Mouse (Mus musculus) forebrain, embryonic 16.5 days (tissue): ENCODE measurements around the gene Tppp3. TPM values are rescaled to one million over a fixed set of nuclear protein-coding genes. Genes with fewer than 3 reads are reported as not detected.

Experiments used
- ATAC-seq: fragments of 200-750 bp; cut with Nextera tagmentation; 2 replicates; pipeline ENCODE4 v1.8.0; 2017; ENCODE audit warnings: mild to moderate bottlenecking, moderate library complexity
- H3K27ac ChIP-seq: fragments of 300-500 bp; sonication (generic); 2 replicates; pipeline ENCODE4 v1.5.1; 2014; ENCODE audit warnings: low read length, control low read depth
- H3K27me3 ChIP-seq: fragments of 300-500 bp; sonication (generic); replicated peaks from 2 replicates; pipeline ENCODE4 v1.6.1; 2014; ENCODE audit warnings: low read length; ENCODE audit not compliant: control insufficient read depth, insufficient read depth
- H3K36me3 ChIP-seq: fragments of 300-500 bp; sonication (generic); 2 replicates; pipeline ENCODE4 v1.6.1; 2014; ENCODE audit not compliant: control insufficient read depth, insufficient read depth
- H3K4me1 ChIP-seq: fragments of 300-500 bp; sonication (generic); replicated peaks from 2 replicates; pipeline ENCODE4 v1.6.1; 2014; ENCODE audit warnings: low read length; ENCODE audit not compliant: control insufficient read depth, insufficient read depth
- H3K4me2 ChIP-seq: fragments of 300-500 bp; sonication (generic); 2 replicates; pipeline ENCODE4 v1.6.1; 2014; ENCODE audit warnings: mild to moderate bottlenecking, low read length, control low read depth
- H3K4me3 ChIP-seq: fragments of 300-500 bp; sonication (generic); replicated peaks from 2 replicates; pipeline ENCODE4 v1.5.1; 2014; ENCODE audit warnings: mild to moderate bottlenecking, low read length, control low read depth
- H3K9ac ChIP-seq: fragments of 300-500 bp; sonication (generic); replicated peaks from 2 replicates; pipeline ENCODE4 v1.6.1; 2014; ENCODE audit warnings: low read depth, low read length, control low read depth
- H3K9me3 ChIP-seq: fragments of 300-500 bp; sonication (generic); 2 replicates; pipeline ENCODE4 v1.6.1; 2016; ENCODE audit warnings: low read length; ENCODE audit not compliant: control insufficient read depth
- WGBS: fragments of 180-500 bp; shearing (Covaris S2); extraction: QIAGEN DNeasy Blood & Tissue Kit; methylation state at CpG from one replicate; pipeline ENCODE4 v1.1.7; 2014; 5-methylcytosine and 5-hydroxymethylcytosine counted together
- polyA plus RNA-seq: library from polyadenylated mRNA; unstranded; fragments of >200 nt; fragmentation: Nextera tagmentation; extraction: Ambion mirVana; gene quantifications from 2 replicates; pipeline ENCODE4 v1.2.1, GENCODE M21; 2015

Gene Tppp3
- polyA plus RNA-seq, 1 experiment from 2014 or later, result 56.5 TPM

GRCm38 (mm10) chr8:105431743-105432515 is 39.4 kb downstream of the Tppp3 start:
- no peaks in the 10 kb centered on the region for H3K9me3 ChIP-seq
- ATAC-seq, result no peak
- 31% methylated on average over 7 of the region's 7 CpGs for WGBS

GRCm38 (mm10) chr8:105426878-105427277 is 44.4 kb downstream of the Tppp3 start:
- ATAC-seq, result no peak
- H3K9ac ChIP-seq, result no peak overlapping the region
- no peaks in the 10 kb centered on the region for H3K27me3 ChIP-seq
- WGBS, result 82% methylated on average over 6 of the region's 6 CpGs
- H3K27ac ChIP-seq, result no peak overlapping the region
- no peak overlapping the region for H3K4me3 ChIP-seq
- H3K4me2 ChIP-seq, result no peak overlapping the region
- peaks cover 2% of the 10 kb centered on the region; the same call in 1 of the 2 replicates for H3K4me1 ChIP-seq
- H3K9me3 ChIP-seq, result no peaks in the 10 kb centered on the region
- no peaks in the 10 kb centered on the region for H3K36me3 ChIP-seq

More at GRCm38 (mm10) chr8:105431743-105432515, 39.4 kb downstream of the Tppp3 start:
- no peak overlapping the region for H3K9ac ChIP-seq
- H3K4me3 ChIP-seq, result no peak overlapping the region
- H3K4me1 ChIP-seq, result peaks cover 15% of the 10 kb centered on the region
- no peaks in the 10 kb centered on the region for H3K27me3 ChIP-seq
- no peak overlapping the region for H3K4me2 ChIP-seq
- no peak overlapping the region for H3K27ac ChIP-seq
- H3K36me3 ChIP-seq, result no peaks in the 10 kb centered on the region

GRCm38 (mm10) chr8:105422006-105422405 is 49.3 kb downstream of the Tppp3 start:
- no peak overlapping the region for H3K9ac ChIP-seq
- ATAC-seq, result no peak
- no peaks in the 10 kb centered on the region for H3K9me3 ChIP-seq
- H3K4me3 ChIP-seq, result no peak overlapping the region
- no peaks in the 10 kb centered on the region for H3K36me3 ChIP-seq
- H3K4me1 ChIP-seq, result no peaks in the 10 kb centered on the region
- no peaks in the 10 kb centered on the region for H3K27me3 ChIP-seq
- no peak overlapping the region for H3K27ac ChIP-seq
- no peak overlapping the region for H3K4me2 ChIP-seq
- WGBS, result 75% methylated on average over 1 of the region's 1 CpGs

DNA sequence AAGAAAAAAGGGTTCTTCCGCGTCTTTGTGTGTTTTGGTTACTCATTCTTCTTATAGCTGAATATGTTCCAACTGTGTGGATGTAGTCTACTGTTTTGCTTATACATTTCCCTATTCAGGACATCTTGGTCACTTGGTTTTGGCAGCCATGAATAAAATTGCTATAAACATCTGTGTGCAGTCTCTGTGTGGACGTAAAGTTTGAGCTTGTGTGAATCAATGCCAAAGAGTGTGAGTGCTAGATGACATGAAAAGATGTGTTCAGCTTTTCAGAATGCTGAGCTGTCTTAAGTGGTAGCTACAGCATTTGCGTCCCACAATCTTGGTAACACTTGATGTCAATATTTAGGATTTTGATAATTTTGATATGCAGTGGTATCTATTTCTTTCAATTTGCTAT is 51.5 kb downstream of the Tppp3 start:
- H3K4me2 ChIP-seq, result no peak overlapping the region
- H3K4me3 ChIP-seq, result no peak overlapping the region
- H3K4me1 ChIP-seq, result no peaks in the 10 kb centered on the region
- H3K27ac ChIP-seq, result no peak overlapping the region
- 91% methylated on average over 4 of the region's 4 CpGs for WGBS
- H3K27me3 ChIP-seq, result no peaks in the 10 kb centered on the region
- H3K9ac ChIP-seq, result no peak overlapping the region
- no peak for ATAC-seq
- no peaks in the 10 kb centered on the region for H3K9me3 ChIP-seq
- no peaks in the 10 kb centered on the region for H3K36me3 ChIP-seq

DNA sequence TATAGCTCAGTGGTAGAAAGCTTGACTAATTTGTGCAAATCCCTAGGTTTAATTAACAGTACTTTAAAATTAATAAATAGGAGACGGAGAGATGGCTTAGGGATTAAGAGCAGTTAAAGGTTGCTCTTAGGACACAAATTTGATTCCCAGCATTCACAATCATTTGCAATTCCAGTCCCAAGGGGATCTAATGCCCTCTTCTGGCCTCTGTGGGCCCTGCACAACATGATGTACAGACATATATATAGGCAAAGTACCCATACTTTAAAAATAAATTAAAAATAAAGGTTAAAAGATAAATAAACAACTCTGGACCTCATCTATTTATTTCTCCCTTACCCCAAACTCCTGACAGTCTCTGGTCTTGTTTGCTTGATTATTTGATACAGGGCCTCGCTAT is 52.3 kb downstream of the Tppp3 start:
- no peaks in the 10 kb centered on the region for H3K36me3 ChIP-seq
- WGBS, result 77% methylated on average over 2 of the region's 2 CpGs
- ATAC-seq, result no peak
- no peak overlapping the region for H3K4me2 ChIP-seq
- H3K27ac ChIP-seq, result no peak overlapping the region
- no peak overlapping the region for H3K9ac ChIP-seq
- no peaks in the 10 kb centered on the region for H3K4me1 ChIP-seq
- no peak overlapping the region for H3K4me3 ChIP-seq
- peaks cover 3% of the 10 kb centered on the region; the same call in 1 of the 2 replicates for H3K27me3 ChIP-seq
- H3K9me3 ChIP-seq, result no peaks in the 10 kb centered on the region

Other genes starting within 250 kb of the Tppp3 start
- gene D230025D16Rik, start 246.4 kb downstream of the Tppp3 start, polyA plus RNA-seq, result 34.3 and 35.7 TPM in 2 replicates
- gene B3gnt9, start 216.4 kb downstream of the Tppp3 start, polyA plus RNA-seq, result 3.8 and 4.3 TPM in 2 replicates
- gene Tradd, start 206.9 kb downstream of the Tppp3 start, polyA plus RNA-seq, result 23.4 and 27.3 TPM in 2 replicates
- gene Fbxl8, start 206.9 kb downstream of the Tppp3 start, polyA plus RNA-seq, result 0.83 and 0.96 TPM in 2 replicates
- 0.25 TPM in 1 of 2 replicates, not detected in the other for gene Hsf4, start 201.7 kb downstream of the Tppp3 start, polyA plus RNA-seq
- 1.5 and 2.8 TPM in 2 replicates for gene Nol3, start 195.4 kb downstream of the Tppp3 start, polyA plus RNA-seq
- gene 4931428F04Rik, start 181.7 kb downstream of the Tppp3 start, polyA plus RNA-seq, result 110 and 125 TPM in 2 replicates
- gene Exoc3l, start 175.4 kb downstream of the Tppp3 start, polyA plus RNA-seq, result 12.5 and 12.9 TPM in 2 replicates
- 44.9 and 46.8 TPM in 2 replicates for gene E2f4, start 173.9 kb downstream of the Tppp3 start, polyA plus RNA-seq
- gene Elmo3, start 165.9 kb downstream of the Tppp3 start, polyA plus RNA-seq, result 0.76 and 1.3 TPM in 2 replicates
- gene Lrrc29, start 145.2 kb downstream of the Tppp3 start, polyA plus RNA-seq, result 0.36 and 0.99 TPM in 2 replicates
- 111 and 126 TPM in 2 replicates for gene Tmem208, start 145.2 kb downstream of the Tppp3 start, polyA plus RNA-seq
- gene Fhod1, start 123.6 kb downstream of the Tppp3 start, polyA plus RNA-seq, result 0.43 and 1.2 TPM in 2 replicates
- 6.3 and 10.3 TPM in 2 replicates for gene Slc9a5, start 122.7 kb downstream of the Tppp3 start, polyA plus RNA-seq
- 1.3 and 1.9 TPM in 2 replicates for gene Plekhg4, start 98.3 kb downstream of the Tppp3 start, polyA plus RNA-seq
- gene Kctd19, start 58.0 kb downstream of the Tppp3 start, polyA plus RNA-seq, result not detected in 2 replicates
- 0.37 and 0.80 TPM in 2 replicates for gene Lrrc36, start 58.0 kb downstream of the Tppp3 start, polyA plus RNA-seq
- 26.3 and 33.3 TPM in 2 replicates for gene Zdhhc1, start 25.4 kb upstream of the Tppp3 start, polyA plus RNA-seq
- gene Hsd11b2, start 47.2 kb upstream of the Tppp3 start, polyA plus RNA-seq, result 0.35 and 0.48 TPM in 2 replicates
- 193 and 203 TPM in 2 replicates for gene Atp6v0d1, start 94.5 kb upstream of the Tppp3 start, polyA plus RNA-seq
- gene Ripor1, start 133.7 kb upstream of the Tppp3 start, polyA plus RNA-seq, result 31.6 and 33.4 TPM in 2 replicates
- gene Ctcf, start 165.0 kb upstream of the Tppp3 start, polyA plus RNA-seq, result 137 and 143 TPM in 2 replicates
- gene Agrp, start 165.9 kb upstream of the Tppp3 start, polyA plus RNA-seq, result 0.67 and 0.91 TPM in 2 replicates
- gene Carmil2, start 214.7 kb upstream of the Tppp3 start, polyA plus RNA-seq, result 9.5 and 12.7 TPM in 2 replicates
- gene Acd, start 229.6 kb upstream of the Tppp3 start, polyA plus RNA-seq, result 105 and 106 TPM in 2 replicates
- 45.4 and 50.0 TPM in 2 replicates for gene Pard6a, start 229.6 kb upstream of the Tppp3 start, polyA plus RNA-seq
- 0.22 and 0.32 TPM in 2 replicates for gene 4933405L10Rik, start 236.1 kb upstream of the Tppp3 start, polyA plus RNA-seq
- 16.3 and 19.6 TPM in 2 replicates for gene Enkd1, start 236.7 kb upstream of the Tppp3 start, polyA plus RNA-seq